Mouse (Mus musculus) lung, adult 2 months (tissue): ENCODE results near the gene Gm20388.

Experiments
- CTCF ChIP-seq: fragments of 200-500 bp; IDR thresholded peaks from 2 replicates; pipeline ENCODE4 v1.5.1; 2011; ENCODE audit warnings: mild to moderate bottlenecking, low read length, control low read depth; ENCODE audit not compliant: insufficient read depth
- POLR2A ChIP-seq: fragments of 200-500 bp; IDR thresholded peaks from 2 replicates; pipeline ENCODE4 v1.6.1; 2011; ENCODE audit warnings: low read depth, mild to moderate bottlenecking, control low read depth, low read length, borderline replicate concordance; ENCODE audit errors: extremely low read depth

DNA sequence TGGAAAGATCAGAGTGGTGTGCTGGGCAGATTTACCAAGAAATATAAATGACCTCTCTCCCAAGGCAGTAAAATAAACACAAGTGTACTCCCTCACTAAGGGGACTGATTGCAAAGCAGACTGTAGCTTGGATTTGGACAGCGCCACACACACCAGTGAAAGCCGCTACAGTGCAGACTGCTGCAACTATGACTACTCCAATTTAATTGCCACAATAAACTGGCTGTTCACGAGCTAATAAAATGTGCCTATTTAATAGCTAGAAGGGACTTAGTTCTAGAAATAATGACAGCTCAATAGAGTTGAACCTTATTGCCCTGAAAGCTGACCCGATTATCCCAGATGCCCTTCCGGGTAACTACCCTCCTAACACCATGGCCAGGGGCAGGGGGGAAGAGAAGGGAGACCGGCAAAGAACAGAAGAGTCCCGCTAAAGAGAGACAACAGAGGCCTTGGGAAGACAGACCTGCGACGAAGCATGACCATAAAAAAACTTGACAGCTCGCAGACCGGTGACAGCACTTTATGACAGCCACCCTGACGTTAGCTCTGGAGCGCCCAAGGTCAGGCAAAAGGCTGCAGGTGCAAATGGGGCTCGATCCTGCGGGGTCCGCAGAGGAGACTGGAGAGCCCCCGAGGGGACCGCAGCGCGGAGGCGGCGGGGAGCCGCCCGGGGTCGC lies 189.9 kb downstream of the Gm20388 start:
- no peak for TF ChIP-seq CTCF
- TF ChIP-seq POLR2A = no peak
